Mouse (Mus musculus) liver, embryonic 15.5 days (tissue): ENCODE results near the gene Ddrgk1. TPM values are rescaled to one million over a fixed set of nuclear protein-coding genes. Genes with fewer than 3 reads are reported as not detected.
"Not testable (repeated sequence)": the region's sequence is repeated elsewhere in the genome, so short reads cannot be mapped to it uniquely, and the experiment has no call there.

Source experiments
- ATAC-seq: fragments of 200-750 bp; cut with Nextera tagmentation; 2 replicates; pipeline ENCODE4 v1.8.0; 2017; ENCODE audit warnings: moderate number of reproducible peaks, mild to moderate bottlenecking, moderate library complexity; ENCODE audit not compliant: insufficient read depth
- H3K27ac ChIP-seq: fragments of 300-500 bp; sonication (generic); replicated peaks from 2 replicates; pipeline ENCODE4 v1.5.1; 2015; ENCODE audit warnings: mild to moderate bottlenecking, inconsistent platforms
- H3K27me3 ChIP-seq: fragments of 300-500 bp; sonication (generic); 2 replicates; pipeline ENCODE4 v1.6.1; 2015; ENCODE audit warnings: mild to moderate bottlenecking, inconsistent platforms
- H3K36me3 ChIP-seq: fragments of 300-500 bp; sonication (generic); replicated peaks from 2 replicates; pipeline ENCODE4 v1.6.1; 2015; ENCODE audit warnings: moderate library complexity, mild to moderate bottlenecking, inconsistent platforms
- H3K4me1 ChIP-seq: fragments of 300-500 bp; sonication (generic); replicated peaks from 2 replicates; pipeline ENCODE4 v1.6.1; 2015; ENCODE audit warnings: inconsistent platforms
- H3K4me2 ChIP-seq: fragments of 300-500 bp; sonication (generic); 2 replicates; pipeline ENCODE4 v1.6.1; 2015; ENCODE audit warnings: moderate library complexity, mild to moderate bottlenecking, inconsistent platforms
- H3K4me3 ChIP-seq: fragments of 300-500 bp; sonication (generic); replicated peaks from 2 replicates; pipeline ENCODE4 v1.5.1; 2015; ENCODE audit warnings: mild to moderate bottlenecking, inconsistent platforms
- H3K9ac ChIP-seq: fragments of 300-500 bp; sonication (generic); 2 replicates; pipeline ENCODE4 v1.6.1; 2015; ENCODE audit warnings: moderate library complexity, mild to moderate bottlenecking, inconsistent platforms
- H3K9me3 ChIP-seq: fragments of 300-500 bp; sonication (generic); replicated peaks from 2 replicates; pipeline ENCODE4 v1.6.1; 2016; ENCODE audit warnings: inconsistent platforms
- WGBS: fragments of 180-500 bp; shearing (Covaris S2); methylation state at CpG from one replicate; pipeline ENCODE4 v1.1.7; 2015; ENCODE audit warnings: mixed read lengths; ENCODE audit not compliant: insufficient replicate concordance; 5-methylcytosine and 5-hydroxymethylcytosine counted together
- polyA plus RNA-seq: library from polyadenylated mRNA; unstranded; fragments of >200 nt; fragmentation: Nextera tagmentation; extraction: Ambion mirVana; gene quantifications from 2 replicates; pipeline ENCODE4 v1.2.1, GENCODE M21; 2015

Gene Ddrgk1
- polyA plus RNA-seq, 1 experiment from 2014 or later, result 40.6 TPM

GRCm38 (mm10) chr2:130653760-130654159 is 10.7 kb downstream of the Ddrgk1 start:
- peak; percentile 20; the same call in 1 of the 2 replicates for ATAC-seq
- peak overlapping the region; percentile 89 for H3K27ac ChIP-seq

GRCm38 (mm10) chr2:130653303-130653702 is 11.2 kb downstream of the Ddrgk1 start:
- H3K4me2 ChIP-seq, result no peak overlapping the region
- H3K9ac ChIP-seq, result no peak overlapping the region
- 83% methylated on average over 2 of the region's 2 CpGs for WGBS
- H3K27ac ChIP-seq, result peak overlapping the region; percentile 89
- H3K27me3 ChIP-seq, result no peaks in the 10 kb centered on the region
- peaks cover 64% of the 10 kb centered on the region for H3K36me3 ChIP-seq
- peaks cover 42% of the 10 kb centered on the region for H3K4me1 ChIP-seq
- no peaks in the 10 kb centered on the region for H3K9me3 ChIP-seq
- H3K4me3 ChIP-seq, result no peak overlapping the region
- ATAC-seq, result no peak

More at GRCm38 (mm10) chr2:130653760-130654159, 10.7 kb downstream of the Ddrgk1 start:
- no peak overlapping the region for H3K4me3 ChIP-seq
- H3K36me3 ChIP-seq, result peaks cover 68% of the 10 kb centered on the region
- no peaks in the 10 kb centered on the region for H3K27me3 ChIP-seq
- H3K9ac ChIP-seq, result no peak overlapping the region; the same call in 1 of the 2 replicates
- H3K9me3 ChIP-seq, result no peaks in the 10 kb centered on the region
- WGBS, result 43% methylated on average over 1 of the region's 1 CpGs
- H3K4me1 ChIP-seq, result peaks cover 42% of the 10 kb centered on the region
- H3K4me2 ChIP-seq, result no peak overlapping the region

GRCm38 (mm10) chr2:130649028-130649427 is 15.4 kb downstream of the Ddrgk1 start:
- not testable (repeated sequence) for H3K9ac ChIP-seq, H3K27me3 ChIP-seq, H3K4me1 ChIP-seq, H3K27ac ChIP-seq, ATAC-seq, H3K4me3 ChIP-seq, H3K4me2 ChIP-seq, H3K9me3 ChIP-seq
- 72% methylated on average over 6 of the region's 6 CpGs for WGBS
- H3K36me3 ChIP-seq, result peaks cover 23% of the 10 kb centered on the region

GRCm38 (mm10) chr2:130645198-130645597 is 19.3 kb downstream of the Ddrgk1 start:
- WGBS, result 66% methylated on average over 4 of the region's 4 CpGs
- Histone ChIP-seq H3K4me1 (peaks cover 17% of the 10 kb centered on the region), H3K9me3 (no peaks in the 10 kb centered on the region)

GRCm38 (mm10) chr2:130642684-130643369 is 21.6 kb downstream of the Ddrgk1 start, which contains the start of gene Lzts3:
Gene Lzts3, minus strand, starts transcription at chr2:130642803.
- Histone ChIP-seq H3K36me3 (no peaks in the 10 kb centered on the region), H3K27me3 (peaks cover 44% of the 10 kb centered on the region), H3K4me2 (peak within 1 kb of the TSS; percentile 99), H3K4me3 (peak within 1 kb of the TSS; percentile 68), H3K9ac (peak within 1 kb of the TSS; percentile 69), H3K27ac (peak within 1 kb of the TSS; percentile 55), H3K9me3 (no peaks in the 10 kb centered on the region), H3K4me1 (peaks cover 20% of the 10 kb centered on the region)
- ATAC-seq, result peak; percentile 98
- 3% methylated on average over 40 of the region's 40 CpGs for WGBS

More at GRCm38 (mm10) chr2:130645198-130645597, 19.3 kb downstream of the Ddrgk1 start:
- Histone ChIP-seq H3K4me2 (no peak overlapping the region), H3K27me3 (peaks cover 22% of the 10 kb centered on the region), H3K36me3 (0 out of 2 replicates have a peak, but pooled peaks cover under 1% of the 10 kb centered on the region), H3K9ac (no peak overlapping the region), H3K4me3 (no peak overlapping the region), H3K27ac (no peak overlapping the region)
- ATAC-seq, result no peak

- Histone ChIP-seq H3K36me3 (no peaks in the 10 kb centered on the region), H3K27me3 (peaks cover 50% of the 10 kb centered on the region), H3K27ac (peak overlapping the region; percentile 55), H3K4me3 (peak overlapping the region; percentile 68), H3K9ac (peak overlapping the region; percentile 69), H3K4me2 (peak overlapping the region; percentile 99), H3K4me1 (peaks cover 25% of the 10 kb centered on the region), H3K9me3 (no peaks in the 10 kb centered on the region)
- WGBS, result under 1% methylated on average over 23 of the region's 27 CpGs
- peak; percentile 17; the same call in 1 of the 2 replicates for ATAC-seq
These were observed 22.2 kb downstream of the Ddrgk1 start for GRCm38 (mm10) chr2:130642197-130642660.

GRCm38 (mm10) chr2:130641351-130642025 is 23.0 kb downstream of the Ddrgk1 start:
- Histone ChIP-seq H3K27me3 (peaks cover 57% of the 10 kb centered on the region), H3K4me3 (peak overlapping the region; percentile 68), H3K27ac (no peak overlapping the region), H3K9me3 (no peaks in the 10 kb centered on the region), H3K4me2 (peak overlapping the region; percentile 99), H3K36me3 (no peaks in the 10 kb centered on the region), H3K4me1 (peaks cover 25% of the 10 kb centered on the region), H3K9ac (no peak overlapping the region)
- ATAC-seq, result no peak
- 50% methylated on average over 6 of the region's 6 CpGs for WGBS

GRCm38 (mm10) chr2:130639276-130639675 is 25.2 kb downstream of the Ddrgk1 start:
- no peak overlapping the region for H3K4me3 ChIP-seq
- peaks cover 80% of the 10 kb centered on the region for H3K27me3 ChIP-seq
- ATAC-seq, result no peak
- H3K9me3 ChIP-seq, result no peaks in the 10 kb centered on the region
- H3K4me2 ChIP-seq, result no peak overlapping the region
- H3K9ac ChIP-seq, result no peak overlapping the region
- H3K27ac ChIP-seq, result no peak overlapping the region
- 65% methylated on average over 6 of the region's 6 CpGs for WGBS
- 0 out of 2 replicates have a peak, but pooled peaks cover 4% of the 10 kb centered on the region for H3K36me3 ChIP-seq
- H3K4me1 ChIP-seq, result peaks cover 46% of the 10 kb centered on the region

- WGBS, result 43% methylated on average over 16 of the region's 16 CpGs
- Histone ChIP-seq H3K27me3 (peaks cover 91% of the 10 kb centered on the region), H3K4me3 (no peak overlapping the region), H3K36me3 (0 out of 2 replicates have a peak, but pooled peaks cover 4% of the 10 kb centered on the region), H3K4me2 (peak overlapping the region; percentile 38), H3K4me1 (peaks cover 42% of the 10 kb centered on the region), H3K27ac (0 out of 2 replicates have a peak overlapping the region, but pooled peaks have one; percentile 38), H3K9me3 (no peaks in the 10 kb centered on the region), H3K9ac (no peak overlapping the region)
- ATAC-seq, result no peak
These were observed 26.3 kb downstream of the Ddrgk1 start for GRCm38 (mm10) chr2:130638101-130638611.

GRCm38 (mm10) chr2:130635847-130636246 is 28.6 kb downstream of the Ddrgk1 start:
- Histone ChIP-seq H3K4me3 (peak overlapping the region; percentile 36), H3K27me3 (peaks cover 91% of the 10 kb centered on the region)
- WGBS, result 16% methylated on average over 21 of the region's 21 CpGs

More at GRCm38 (mm10) chr2:130635847-130636246, 28.6 kb downstream of the Ddrgk1 start:
- Histone ChIP-seq H3K4me2 (peak overlapping the region; percentile 60), H3K9me3 (no peaks in the 10 kb centered on the region), H3K27ac (no peak overlapping the region), H3K4me1 (peaks cover 30% of the 10 kb centered on the region), H3K9ac (no peak overlapping the region), H3K36me3 (0 out of 2 replicates have a peak, but pooled peaks cover 4% of the 10 kb centered on the region)
- ATAC-seq, result peak; percentile 38; the same call in 1 of the 2 replicates
